Mouse (Mus musculus) liver, postnatal 0 days (tissue): ENCODE measurements at regions not wholly inside any gene's neighbourhood (a gene's known extent, or its start where the extent isn't known, plus 50 kb on each side); places are given as distances from the start of the nearest gene placed in this dataset.

Source experiments
- CTCF ChIP-seq: sonication (generic); IDR thresholded peaks from 2 replicates; pipeline ENCODE4 v1.5.1; 2016; ENCODE audit warnings: antibody characterized with exemption, low read depth
- EP300 ChIP-seq: IDR thresholded peaks from 2 replicates; pipeline ENCODE4 v1.6.1; 2016; ENCODE audit warnings: antibody characterized with exemption, low read depth, mild to moderate bottlenecking

DNA sequence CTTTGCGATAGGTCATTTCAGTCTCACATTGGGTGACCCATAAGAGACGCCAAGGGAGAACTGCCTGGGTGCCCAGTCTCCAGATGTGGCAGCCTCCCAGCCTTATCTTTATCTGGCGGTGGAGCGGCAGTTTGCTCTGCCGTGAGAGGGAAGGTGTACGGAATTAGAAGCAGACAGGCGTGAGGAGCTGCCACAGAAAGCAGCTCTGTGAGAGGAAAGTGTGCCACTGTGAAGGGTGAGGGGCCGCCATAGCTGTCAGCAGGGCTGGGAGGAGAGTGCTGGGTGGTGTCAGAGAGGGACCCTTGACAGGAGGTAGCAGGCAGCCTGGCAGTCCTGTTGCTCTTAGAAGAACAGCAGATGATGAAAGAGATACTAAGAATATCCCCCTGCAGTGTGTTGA is 375.0 kb downstream of the Cdh26 start:
- TF ChIP-seq EP300 (no peak), CTCF (no peak)
